Mouse (Mus musculus): ENCODE measurements around the gene Duxbl1.
"Not testable (repeated sequence)": the region's sequence is repeated elsewhere in the genome, so short reads cannot be mapped to it uniquely, and the experiment has no call there.

DNA sequence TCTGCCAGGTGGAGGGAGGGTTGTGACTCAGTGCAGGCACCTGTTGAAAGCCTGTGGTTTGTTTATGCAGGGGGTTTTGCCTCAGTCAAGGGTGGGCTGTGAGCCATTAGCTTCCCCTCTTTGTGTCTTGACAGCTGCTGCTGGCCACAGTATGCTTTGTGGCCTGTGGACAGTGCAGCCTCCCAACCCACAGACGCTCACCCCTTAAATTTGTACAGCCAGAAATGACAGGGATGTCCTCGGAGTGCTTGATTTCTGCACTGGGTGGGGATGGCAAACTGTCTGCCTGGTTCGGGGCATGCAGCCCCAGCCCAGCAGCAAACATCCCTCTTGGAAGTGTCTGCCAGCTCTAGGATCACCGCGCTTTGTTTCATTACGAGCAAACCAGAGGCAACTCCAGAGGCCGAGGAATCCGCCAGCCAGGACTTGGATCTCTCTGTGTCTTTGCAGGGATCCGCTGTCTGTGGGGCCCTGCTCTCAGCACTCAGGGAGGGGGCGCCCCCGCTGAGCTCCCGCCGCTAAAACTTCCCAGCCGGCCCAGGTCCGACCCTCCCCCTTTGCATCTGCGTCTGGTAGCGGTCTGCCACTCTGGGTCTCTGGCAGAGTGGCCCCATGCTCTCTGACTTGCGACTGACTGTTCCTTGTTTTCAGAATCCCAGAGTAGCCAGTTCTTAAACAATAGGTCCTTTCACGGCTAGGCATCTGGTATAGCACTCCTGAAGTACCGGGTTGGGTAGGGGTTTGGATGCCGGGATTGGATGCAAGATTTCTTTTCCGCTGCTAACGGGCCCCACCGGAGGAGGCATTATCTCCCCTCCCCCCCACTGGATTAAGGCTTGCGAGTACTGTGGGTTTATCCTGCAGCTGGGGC lies at the start of gene Duxbl1:
- not testable (repeated sequence) for TF ChIP-seq CTCF (IDR thresholded peaks at IDR 0.05; ENCODE audit: borderline replicate concordance, insufficient read depth, low read length); POLR2A (IDR thresholded peaks at IDR 0.05; ENCODE audit: low read depth, low read length)

Data from embryonic fibroblast, embryonic 13.5 days (primary cell).